Mouse (Mus musculus): ENCODE data around the gene H2-Q6. TPM values are rescaled to one million over a fixed set of nuclear protein-coding genes. Genes with fewer than 3 reads are reported as not detected.
"Not testable (repeated sequence)": the region's sequence is repeated elsewhere in the genome, so short reads cannot be mapped to it uniquely, and the experiment has no call there.

H2-Q6 gene
- polyA plus RNA-seq, 1 experiment from 2014 or later = 0.09 TPM

DNA sequence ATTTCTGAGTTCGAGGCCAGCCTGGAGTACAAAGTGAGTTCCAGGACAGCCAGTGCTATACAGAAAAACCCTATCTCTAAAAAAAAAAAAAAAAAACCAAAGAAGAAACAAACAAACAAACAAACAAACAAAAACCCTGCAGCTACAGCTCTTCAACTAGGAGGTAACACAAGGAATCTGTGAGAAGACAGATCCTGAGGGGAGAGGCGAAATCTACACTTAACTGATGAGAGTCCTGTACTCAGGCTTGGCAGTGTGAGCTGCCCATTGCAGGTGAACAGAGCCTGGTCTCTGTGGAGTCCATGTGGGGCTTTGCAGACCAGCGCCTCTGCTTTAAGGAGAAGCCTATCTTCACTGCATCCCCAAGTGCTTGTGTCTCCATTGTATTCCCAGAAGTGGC is 13.7 kb downstream of the H2-Q6 start:
- whole genome bisulfite sequencing = 77% methylated on average over 2 of the region's 3 CpGs
- H3K27ac ChIP-seq (replicated peaks) = not testable (repeated sequence)

GRCm38 (mm10) chr17:35438885-35439284 is 14.2 kb downstream of the H2-Q6 start, which contains the start of gene H2-Q7:
H2-Q7 (plus strand) TSS chr17:35439155.
- not testable (repeated sequence) for H3K27ac ChIP-seq (replicated peaks); H3K4me1 ChIP-seq; H3K9me3 ChIP-seq; H3K36me3 ChIP-seq
- 2% methylated on average over 18 of the region's 18 CpGs for WGBS
- Histone ChIP-seq H3K27me3 (peaks cover 24% of the 10 kb centered on the region), H3K4me2 (replicated peaks) (peak within 1 kb of the TSS; percentile 83), H3K9ac (replicated peaks) (peak within 1 kb of the TSS; percentile 59), H3K4me3 (peak within 1 kb of the TSS; percentile 50)
- ATAC-seq (ENCODE audit: low FRiP score, low read depth) = peak; percentile 92

More for the DNA sequence above, 13.7 kb downstream of the H2-Q6 start:
- peaks cover 24% of the 10 kb centered on the region for H3K27me3 ChIP-seq
- H3K4me3 ChIP-seq = peak overlapping the region; percentile 50; the same call in 1 of the 2 replicates
- H3K9me3 ChIP-seq; H3K4me2 ChIP-seq (replicated peaks); ATAC-seq (ENCODE audit: low FRiP score, low read depth); H3K36me3 ChIP-seq; H3K4me1 ChIP-seq; H3K9ac ChIP-seq (replicated peaks): not testable (repeated sequence)

GRCm38 (mm10) chr17:35439295-35439747 is 14.7 kb downstream of the H2-Q6 start:
- Histone ChIP-seq H3K9ac (replicated peaks) (peak overlapping the region; percentile 59), H3K27me3 (peaks cover 24% of the 10 kb centered on the region), H3K4me3 (peak overlapping the region; percentile 50), H3K4me2 (replicated peaks) (peak overlapping the region; percentile 83)
- H3K27ac ChIP-seq (replicated peaks); H3K9me3 ChIP-seq; H3K36me3 ChIP-seq; H3K4me1 ChIP-seq: not testable (repeated sequence)
- WGBS = 2% methylated on average over 48 of the region's 48 CpGs
- peak; percentile 68 for ATAC-seq (ENCODE audit: low FRiP score, low read depth)

DNA sequence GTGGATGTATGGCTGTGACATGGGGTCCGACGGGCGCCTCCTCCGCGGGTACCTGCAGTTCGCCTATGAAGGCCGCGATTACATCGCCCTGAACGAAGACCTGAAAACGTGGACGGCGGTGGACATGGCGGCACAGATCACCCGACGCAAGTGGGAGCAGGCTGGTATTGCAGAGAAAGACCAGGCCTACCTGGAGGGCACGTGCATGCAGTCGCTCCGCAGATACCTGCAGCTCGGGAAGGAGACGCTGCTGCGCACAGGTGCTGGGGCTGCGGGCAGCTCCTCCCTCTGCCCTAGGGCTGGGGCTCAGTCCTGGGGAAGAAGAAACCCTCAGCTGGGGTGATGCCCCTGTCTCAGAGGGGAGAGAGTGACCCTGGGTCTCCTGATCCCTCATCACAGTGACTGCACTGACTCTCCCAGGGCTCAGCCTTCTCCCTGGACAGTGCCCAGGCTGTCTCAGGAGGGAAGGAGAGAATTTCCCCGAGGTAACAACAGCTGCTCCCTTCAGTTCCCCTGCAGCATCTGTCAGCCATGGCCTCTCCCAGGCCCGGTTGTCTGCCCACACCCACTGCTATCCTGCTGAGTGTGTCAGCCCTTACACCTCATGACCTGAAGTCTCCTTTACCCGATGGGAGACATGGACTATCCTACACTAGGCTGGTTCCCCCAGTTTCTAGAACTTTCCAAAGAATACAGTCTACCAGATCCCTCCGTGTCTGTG is 15.4 kb downstream of the H2-Q6 start:
- H3K4me1 ChIP-seq; ATAC-seq (ENCODE audit: low FRiP score, low read depth); H3K36me3 ChIP-seq; H3K4me3 ChIP-seq; H3K27ac ChIP-seq (replicated peaks); H3K9ac ChIP-seq (replicated peaks); H3K9me3 ChIP-seq: not testable (repeated sequence)
- WGBS = 44% methylated on average over 27 of the region's 27 CpGs
- peaks cover 24% of the 10 kb centered on the region for H3K27me3 ChIP-seq
- H3K4me2 ChIP-seq (replicated peaks) = peak overlapping the region; percentile 83

GRCm38 (mm10) chr17:35442376-35442775 is 17.7 kb downstream of the H2-Q6 start:
- H3K4me2 ChIP-seq (replicated peaks); H3K27ac ChIP-seq (replicated peaks); H3K36me3 ChIP-seq; H3K4me1 ChIP-seq; ATAC-seq (ENCODE audit: low FRiP score, low read depth); H3K4me3 ChIP-seq; H3K9me3 ChIP-seq; H3K9ac ChIP-seq (replicated peaks): not testable (repeated sequence)
- peaks cover 21% of the 10 kb centered on the region for H3K27me3 ChIP-seq
- 92% methylated on average over 2 of the region's 2 CpGs for WGBS

- H3K9ac ChIP-seq (replicated peaks); H3K27me3 ChIP-seq; H3K4me1 ChIP-seq; H3K4me3 ChIP-seq; H3K9me3 ChIP-seq; H3K27ac ChIP-seq (replicated peaks); H3K4me2 ChIP-seq (replicated peaks); ATAC-seq (ENCODE audit: low FRiP score, low read depth); H3K36me3 ChIP-seq: not testable (repeated sequence)
- 85% methylated on average over 2 of the region's 2 CpGs for WGBS
Observed at GRCm38 (mm10) chr17:35444510-35444909, 19.9 kb downstream of the H2-Q6 start.

- not testable (repeated sequence) for H3K4me3 ChIP-seq; H3K4me1 ChIP-seq; H3K9ac ChIP-seq (replicated peaks); H3K27me3 ChIP-seq; H3K27ac ChIP-seq (replicated peaks); H3K4me2 ChIP-seq (replicated peaks); H3K9me3 ChIP-seq; H3K36me3 ChIP-seq; ATAC-seq (ENCODE audit: low FRiP score, low read depth)
- WGBS = no CpG with 5 or more reads among the region's 1 CpGs
Observed at GRCm38 (mm10) chr17:35458247-35458646, 33.6 kb downstream of the H2-Q6 start.

DNA sequence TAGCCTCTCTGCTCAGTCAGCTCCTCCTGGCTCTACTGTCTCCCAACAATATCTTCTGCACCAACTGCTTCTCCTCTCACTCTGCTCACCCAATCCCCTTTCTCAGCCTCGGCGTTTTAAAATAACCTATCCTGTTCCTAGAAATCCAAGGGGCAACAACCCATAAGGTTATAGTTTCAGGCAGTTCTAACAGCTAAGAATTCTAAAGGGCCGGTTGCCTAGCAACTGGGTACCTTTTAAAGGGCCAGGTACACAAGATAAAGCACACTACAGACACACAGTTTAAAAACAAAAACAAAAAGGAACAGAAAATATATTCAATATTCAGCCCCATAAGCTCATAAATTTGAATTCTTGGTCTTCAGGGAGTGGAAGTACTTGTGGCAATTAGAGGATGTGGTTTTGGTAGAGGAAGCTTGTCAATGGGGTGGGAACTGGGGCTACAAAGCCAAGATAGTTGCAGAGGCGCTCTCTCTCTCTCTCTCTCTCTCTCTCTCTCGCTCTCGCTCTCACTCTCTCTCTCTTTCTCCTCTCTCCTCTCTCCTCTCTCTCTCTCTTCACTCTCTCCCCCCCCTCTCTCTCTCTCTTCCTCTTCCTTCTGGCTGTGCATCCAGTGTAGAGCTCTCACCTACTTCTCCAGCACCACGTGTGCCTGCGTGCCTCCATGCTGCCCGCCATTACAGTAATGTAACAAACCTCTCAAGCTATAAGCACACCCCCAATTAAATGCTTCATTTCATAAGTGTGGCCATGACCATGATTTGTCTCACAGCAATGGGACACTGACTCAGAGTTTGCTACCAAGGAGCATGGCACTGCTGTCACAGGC is 36.1 kb downstream of the H2-Q6 start:
- H3K27ac ChIP-seq (replicated peaks); H3K4me2 ChIP-seq (replicated peaks); H3K9me3 ChIP-seq; H3K9ac ChIP-seq (replicated peaks); H3K27me3 ChIP-seq; ATAC-seq (ENCODE audit: low FRiP score, low read depth); H3K4me3 ChIP-seq; H3K36me3 ChIP-seq; H3K4me1 ChIP-seq: not testable (repeated sequence)
- no CpG with 5 or more reads among the region's 9 CpGs for WGBS

DNA sequence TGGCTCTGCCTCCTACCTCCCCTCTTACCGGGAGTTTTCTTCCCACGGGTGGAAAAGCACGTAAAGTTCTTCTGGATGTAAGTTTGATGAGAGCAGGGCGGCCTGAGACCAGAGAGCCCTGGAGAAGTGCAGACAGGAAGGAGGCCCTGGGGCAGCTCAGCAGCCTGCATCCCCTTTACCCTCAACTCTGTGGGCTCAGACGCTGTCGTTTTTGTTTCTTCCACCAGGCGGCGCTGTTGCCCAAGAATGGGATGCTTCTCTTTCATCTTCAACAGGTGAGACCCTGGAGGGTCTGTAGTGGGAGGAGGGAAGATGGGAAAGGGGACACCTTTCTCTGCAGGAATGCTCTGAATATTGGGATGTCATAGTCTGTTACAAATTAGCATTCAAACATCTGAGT is 41.0 kb downstream of the H2-Q6 start:
- H3K9me3 ChIP-seq; H3K27ac ChIP-seq (replicated peaks); H3K4me2 ChIP-seq (replicated peaks); H3K9ac ChIP-seq (replicated peaks); H3K36me3 ChIP-seq; H3K4me3 ChIP-seq; H3K4me1 ChIP-seq; ATAC-seq (ENCODE audit: low FRiP score, low read depth): not testable (repeated sequence)
- H3K27me3 ChIP-seq = peaks cover 25% of the 10 kb centered on the region
- 8% methylated on average over 8 of the region's 8 CpGs for WGBS

- ATAC-seq (ENCODE audit: low FRiP score, low read depth); H3K27ac ChIP-seq (replicated peaks); H3K9ac ChIP-seq (replicated peaks); H3K4me2 ChIP-seq (replicated peaks); H3K9me3 ChIP-seq; H3K36me3 ChIP-seq; H3K4me3 ChIP-seq: not testable (repeated sequence)
- Histone ChIP-seq H3K27me3 (peaks cover 32% of the 10 kb centered on the region), H3K4me1 (peaks cover 11% of the 10 kb centered on the region; the same call in 1 of the 2 replicates)
- WGBS = 70% methylated on average over 3 of the region's 3 CpGs
Observed at GRCm38 (mm10) chr17:35468936-35469335, 44.3 kb downstream of the H2-Q6 start.

DNA sequence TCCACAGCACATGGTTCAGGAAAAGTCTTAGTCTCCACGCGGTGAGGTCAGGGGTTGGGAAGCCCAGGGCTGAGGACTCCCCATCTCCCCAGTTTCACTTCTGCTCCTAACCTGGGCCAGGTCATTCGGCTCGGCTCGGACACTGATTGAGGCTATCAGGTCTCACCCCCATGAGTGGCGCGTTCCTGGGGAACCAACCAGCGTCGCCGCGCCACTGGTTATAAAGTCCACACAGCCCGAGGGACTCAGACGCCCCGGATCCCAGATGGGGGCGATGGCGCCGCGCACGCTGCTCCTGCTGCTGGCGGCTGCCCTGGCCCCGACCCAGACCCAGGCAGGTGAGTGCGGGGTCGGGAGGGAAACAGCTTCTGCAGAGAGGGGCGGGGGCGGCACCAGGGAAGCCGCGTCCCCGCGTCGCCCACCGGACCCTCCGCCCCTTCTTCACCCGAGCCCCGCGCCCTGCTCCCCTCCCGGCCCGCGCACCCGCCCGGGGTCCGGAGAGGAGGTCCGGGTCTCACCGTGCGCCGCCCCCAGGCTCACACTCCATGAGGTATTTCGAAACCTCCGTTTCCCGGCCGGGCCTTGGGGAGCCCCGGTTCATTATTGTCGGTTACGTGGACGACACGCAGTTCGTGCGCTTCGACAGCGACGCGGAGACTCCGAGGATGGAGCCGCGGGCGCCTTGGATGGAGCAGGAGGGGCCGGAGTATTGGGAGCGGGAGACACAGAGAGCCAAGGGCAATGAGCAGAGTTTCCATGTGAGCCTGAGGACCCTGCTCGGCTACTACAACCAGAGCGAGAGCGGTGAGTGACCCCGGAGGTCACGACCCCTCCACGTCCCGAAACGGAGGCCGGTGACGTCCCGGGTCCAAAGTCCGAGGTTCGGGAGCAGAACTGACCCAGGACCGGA is 45.4 kb downstream of the H2-Q6 start, which contains the start of gene H2-Q10:
H2-Q10 (plus strand) TSS at position 248 of the 910 bp plus-strand sequence.
- Histone ChIP-seq H3K27ac (replicated peaks) (no peak within 1 kb of the TSS), H3K9ac (replicated peaks) (peak within 1 kb of the TSS; percentile 20), H3K36me3 (no peaks in the 10 kb centered on the region), H3K27me3 (peaks cover 32% of the 10 kb centered on the region), H3K4me1 (peaks cover 11% of the 10 kb centered on the region; the same call in 1 of the 2 replicates), H3K9me3 (no peaks in the 10 kb centered on the region), H3K4me2 (replicated peaks) (peak within 1 kb of the TSS; percentile 74), H3K4me3 (peak within 1 kb of the TSS; percentile 44)
- ATAC-seq (ENCODE audit: low FRiP score, low read depth) = no peak
- WGBS = 1% methylated on average over 77 of the region's 80 CpGs

Measured in midbrain, embryonic 12.5 days (tissue).